Mouse (Mus musculus) heart, postnatal 14 days (tissue): ENCODE results near the gene Snrpa. TPM values are rescaled to one million over a fixed set of nuclear protein-coding genes. Genes with fewer than 3 reads are reported as not detected.
"Not testable (repeated sequence)": the region's sequence is repeated elsewhere in the genome, so short reads cannot be mapped to it uniquely, and the experiment has no call there.

ENCODE experiments used
- DNase-seq, 2 experiments: peaks; one replicate each; pipeline ENCODE4 v3.0.0; 2021 to 2022
- intact Hi-C: fragments of 180-260 bp; cut with DNase I; formaldehyde crosslinking; loops from one replicate; pipeline ENCODE4 v1.15.1; 2025
- long read RNA-seq, 2 experiments: library from polyadenylated mRNA; stranded (forward); transcript quantifications; one replicate each; pipeline ENCODE4 v2.0.0; 2021
- total RNA-seq, 2 experiments: library from RNA; stranded (reverse); gene quantifications; 2 replicates each; pipeline ENCODE4 v1.2.3; 2021

The Snrpa gene
- 10 to 100 TPM; 38.9 to 47.7 TPM for total RNA-seq
- long read RNA-seq, experiment 1, transcript Snrpa-202 (7 exons, 1,336 nt), result minor isoform, 30 of 108 reads
- long read RNA-seq, experiment 1, transcript Snrpa-206 (6 exons, 1,288 nt), result minor isoform, 9 of 108 reads
- long read RNA-seq, experiment 1, transcript Snrpa-201 (7 exons, 1,365 nt), result major isoform, 67 of 108 reads
- long read RNA-seq, experiment 1, partial matches to known transcripts, result 2 of 108 reads
- long read RNA-seq, experiment 1, other reads (novel, unspliced or antisense), result 0 of 108 reads
- long read RNA-seq, experiment 2, transcript Snrpa-202 (7 exons, 1,336 nt), result minor isoform, 17 of 57 reads
- long read RNA-seq, experiment 2, transcript Snrpa-201 (7 exons, 1,365 nt), result major isoform, 37 of 57 reads
- long read RNA-seq, experiment 2, partial matches to known transcripts, result 0 of 57 reads
- long read RNA-seq, experiment 2, other reads (novel, unspliced or antisense), result 1 of 57 reads

DNA sequence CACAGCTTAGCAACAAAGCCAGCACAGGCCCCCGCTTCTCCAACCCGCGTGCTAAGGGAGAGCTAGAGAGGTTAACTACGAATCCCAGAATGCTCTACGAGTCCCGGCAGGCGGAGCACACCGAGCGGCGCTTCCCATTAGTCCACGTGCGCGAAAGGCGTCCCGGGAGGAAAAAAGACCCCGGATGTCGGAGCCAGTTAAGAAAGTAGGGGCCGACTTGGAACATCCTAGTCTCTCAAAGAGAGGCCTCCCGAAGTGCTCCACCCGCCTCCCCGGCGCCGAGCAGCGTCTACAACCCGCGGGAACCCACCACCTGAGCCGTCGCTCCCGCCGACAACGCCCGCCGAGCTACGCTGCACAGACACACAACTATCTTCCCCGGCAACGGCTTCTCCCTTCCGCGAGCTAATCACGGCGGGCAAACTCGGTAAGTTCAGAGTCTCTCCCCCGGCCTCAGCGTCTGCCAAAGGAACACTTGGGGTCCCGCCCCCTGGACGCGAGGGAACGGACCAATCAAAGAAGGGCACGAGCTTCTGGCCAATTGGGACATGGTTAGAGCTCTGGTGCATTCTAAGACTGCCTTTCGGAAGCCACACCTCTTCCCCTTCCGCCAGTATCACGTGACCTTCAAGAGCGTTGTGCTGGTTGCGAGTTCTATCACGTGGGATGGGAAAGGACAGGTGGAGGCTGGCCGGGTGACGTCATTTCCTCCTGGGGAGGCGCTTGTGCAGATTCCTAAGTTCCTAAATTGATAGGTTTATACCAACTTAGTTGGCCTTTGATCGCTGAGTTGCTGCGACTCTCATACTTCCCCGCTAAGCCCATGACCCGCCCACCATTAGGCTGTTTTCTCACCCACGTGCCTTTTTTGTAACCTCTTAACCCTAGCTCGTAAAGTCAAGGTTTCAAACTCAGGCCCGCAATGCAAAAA lies at the start of gene Snrpa, which contains the start of gene BC024978:
TSS of gene Snrpa (minus strand) at position 591 of the 931 bp plus-strand sequence.
TSS of gene BC024978 (plus strand) at position 101 of the 931 bp plus-strand sequence.
- DNase-seq, result peak; percentile 92
- intact Hi-C loops, result loop anchor here (5.0 kb wide), 1 partner anchor 34 kb away; no protein-coding TSS in a partner anchor

DNA sequence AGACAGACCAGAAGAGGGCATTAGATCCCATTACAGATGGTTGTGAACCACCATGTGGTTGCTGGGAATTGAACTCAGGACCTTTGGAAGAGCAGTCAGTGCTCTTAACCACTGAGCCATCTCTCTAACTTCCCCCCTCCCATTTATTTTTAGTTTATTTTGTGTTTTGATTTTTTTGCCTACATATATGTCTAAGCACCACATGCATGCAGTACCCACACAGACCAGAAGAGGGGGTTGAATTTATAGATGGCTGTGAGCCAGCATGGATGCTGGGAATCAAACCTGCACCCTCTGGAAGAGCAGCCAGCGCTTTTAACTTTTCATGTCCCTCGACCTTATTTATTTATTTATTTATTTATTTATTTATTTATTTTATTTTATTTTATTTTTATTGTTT lies 48.0 kb upstream of the Snrpa start:
- intact Hi-C loops, result loop anchor here (5.0 kb wide), 1 partner anchor 33 kb away; no protein-coding TSS in a partner anchor
- DNase-seq, result not testable (repeated sequence)

DNA sequence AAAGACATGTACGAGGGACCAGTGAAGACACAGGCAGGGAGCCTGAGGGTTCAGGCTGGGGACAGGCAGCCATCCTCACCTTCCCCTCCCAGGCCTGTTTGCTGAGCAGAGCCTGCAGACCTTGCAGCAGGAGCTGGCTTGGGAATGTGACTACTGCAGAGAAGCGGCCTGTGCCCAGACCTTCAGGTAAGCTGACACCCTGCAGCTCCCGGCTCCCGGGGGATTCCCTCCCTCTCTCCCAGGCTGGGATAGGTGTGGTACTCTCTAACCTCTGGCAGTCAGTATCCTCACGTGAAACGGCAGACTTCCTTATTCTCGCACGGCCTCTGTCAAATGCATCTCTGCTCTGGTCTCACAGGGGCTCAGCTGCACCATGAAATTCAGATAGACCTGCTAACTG lies 47.1 kb upstream of the Snrpa start:
- intact Hi-C loops, result loop anchor here (5.0 kb wide), 1 partner anchor 34 kb away; no protein-coding TSS in a partner anchor
- no peak for DNase-seq

DNA sequence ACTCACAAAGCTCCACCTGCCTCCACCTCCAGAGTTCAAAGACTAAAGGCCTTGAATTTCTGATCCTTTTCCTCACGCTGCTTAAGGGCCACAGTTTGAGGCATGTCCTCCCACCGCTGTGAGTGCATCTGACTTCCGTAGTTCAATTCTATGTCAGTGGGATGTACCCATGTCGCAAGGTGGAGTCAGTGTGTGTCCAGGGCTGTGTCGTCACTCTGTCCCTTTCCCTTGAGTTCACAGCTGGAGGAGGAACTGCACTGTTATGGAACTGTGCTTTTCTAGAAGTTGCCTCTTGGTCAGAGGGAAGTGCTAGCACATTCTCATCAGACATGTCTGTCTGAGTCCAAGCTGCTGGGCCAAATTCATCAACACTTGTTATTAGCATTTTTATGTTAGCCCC lies 42.5 kb upstream of the Snrpa start:
- intact Hi-C loops, result no loop called here
- no peak for DNase-seq

DNA sequence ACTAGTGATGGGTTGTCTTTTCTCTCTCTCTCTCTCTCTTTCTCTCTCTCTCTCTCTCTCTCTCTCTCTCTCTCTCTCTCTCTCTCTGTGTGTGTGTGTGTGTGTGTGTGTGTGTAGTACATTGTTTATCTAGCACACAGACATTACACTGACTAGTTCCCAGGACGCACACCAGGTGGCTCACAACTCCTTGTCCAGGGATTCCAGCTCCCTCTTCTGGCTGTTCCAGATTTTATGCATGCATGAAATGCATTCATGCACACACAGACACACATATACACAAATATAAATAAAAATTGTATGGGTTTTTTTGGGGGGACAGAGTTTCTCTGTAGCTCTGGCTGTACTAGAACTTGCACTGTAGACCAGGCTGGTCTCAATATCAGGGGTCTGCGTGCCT lies 41.5 kb upstream of the Snrpa start:
- no peak for DNase-seq
- intact Hi-C loops, result no loop called here

GRCm38 (mm10) chr7:27235726-27236125 lies 39.7 kb upstream of the Snrpa start:
- intact Hi-C loops, result loop anchor here (2.0 kb wide), 1 partner anchor 23 kb away; the partner anchor contains the start of gene Numbl
- no peak for DNase-seq

GRCm38 (mm10) chr7:27233300-27233699 lies 37.2 kb upstream of the Snrpa start:
- DNase-seq, result no peak
- intact Hi-C loops, result loop anchor here (2.0 kb wide), 1 partner anchor 74 kb away; no protein-coding TSS in a partner anchor

GRCm38 (mm10) chr7:27232781-27233281 lies 36.8 kb upstream of the Snrpa start, which contains the start of gene Coq8b:
Coq8b (plus strand) TSS chr7:27233023.
- DNase-seq, result peak; percentile 92 to 94
- intact Hi-C loops, result loop anchor here (2.0 kb wide), 1 partner anchor 74 kb away; no protein-coding TSS in a partner anchor

GRCm38 (mm10) chr7:27231693-27232331 lies 35.7 kb upstream of the Snrpa start:
- peak; percentile 49 to 53 for DNase-seq
- intact Hi-C loops, result loop anchor here (2.0 kb wide), 1 partner anchor 73 kb away; no protein-coding TSS in a partner anchor

DNA sequence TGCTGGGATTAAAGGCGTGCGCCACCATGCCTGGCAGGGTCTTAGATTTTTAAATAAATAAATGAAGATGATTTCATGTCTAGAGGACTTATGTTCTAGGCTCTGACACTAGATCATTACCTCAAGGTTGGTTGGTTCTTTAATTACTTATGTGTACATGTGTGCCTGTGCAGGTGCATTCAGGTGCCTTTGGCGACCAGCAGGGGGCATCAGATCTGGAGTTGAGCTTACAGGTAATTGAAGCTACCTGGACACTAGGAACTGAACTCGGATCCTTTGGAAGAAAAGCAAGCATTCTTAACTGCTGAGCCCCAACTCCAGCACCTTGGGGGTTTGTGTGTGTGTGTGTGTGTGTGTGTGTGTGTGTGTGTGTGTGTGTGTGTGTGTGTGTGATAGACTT lies 34.7 kb upstream of the Snrpa start:
- intact Hi-C loops, result no loop called here
- no peak for DNase-seq

GRCm38 (mm10) chr7:27228865-27229264 lies 32.8 kb upstream of the Snrpa start:
- intact Hi-C loops, result no loop called here
- no peak for DNase-seq

GRCm38 (mm10) chr7:27228281-27228821 lies 32.3 kb upstream of the Snrpa start, which contains the start of gene Itpkc:
Itpkc (minus strand) TSS chr7:27228661.
- peak; percentile 88 to 91 for DNase-seq
- intact Hi-C loops, result no loop called here

GRCm38 (mm10) chr7:27227676-27228075 lies 31.6 kb upstream of the Snrpa start:
- intact Hi-C loops, result no loop called here
- DNase-seq, result peak in 1 of 2 experiments; percentile 17

DNA sequence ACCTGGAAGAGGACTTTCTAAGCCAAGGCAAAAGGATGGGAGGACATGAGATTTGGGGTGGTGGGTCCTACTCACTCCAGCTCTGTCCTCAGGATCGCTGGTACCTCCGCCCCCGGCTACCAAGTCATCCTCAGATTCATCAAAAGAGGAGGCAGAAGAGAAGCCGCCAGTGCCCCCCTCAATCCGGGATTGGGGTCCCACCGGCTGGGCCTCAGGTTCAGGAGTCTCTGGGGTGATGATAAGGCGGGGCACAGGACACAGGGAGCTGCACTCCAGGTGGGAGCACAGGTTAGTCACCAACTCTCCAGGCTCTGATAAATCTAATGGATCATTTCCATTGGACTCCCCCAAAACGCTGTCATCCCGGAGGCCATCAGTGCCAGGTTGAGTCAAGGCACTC lies 31.2 kb upstream of the Snrpa start:
- no peak for DNase-seq
- intact Hi-C loops, result no loop called here

GRCm38 (mm10) chr7:27224877-27225575 lies 29.0 kb upstream of the Snrpa start:
- peak; percentile 32 to 40 for DNase-seq

DNA sequence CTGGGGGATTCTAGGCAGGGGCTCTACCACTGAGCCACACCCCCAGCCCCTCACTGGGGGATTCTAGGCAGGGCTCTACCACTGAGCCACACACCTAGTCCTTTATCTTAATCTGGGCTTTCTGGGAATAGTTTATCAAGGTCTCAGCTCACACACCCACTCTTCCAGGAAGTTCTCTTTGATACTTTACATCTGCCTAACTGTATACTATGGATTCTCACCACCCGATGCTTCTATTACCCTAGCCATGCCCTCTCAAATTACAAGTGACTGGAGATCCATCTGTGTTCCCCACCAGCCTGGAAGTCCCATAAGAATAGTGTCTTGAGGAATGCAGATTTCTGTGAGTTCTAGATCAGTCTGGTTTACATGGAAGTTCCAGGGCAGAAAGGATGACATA lies 26.5 kb upstream of the Snrpa start:
- intact Hi-C loops, result no loop called here
- no peak for DNase-seq

More at GRCm38 (mm10) chr7:27224877-27225575, 29.0 kb upstream of the Snrpa start:
- intact Hi-C loops, result no loop called here

- DNase-seq, result no peak
- intact Hi-C loops, result no loop called here
These were observed 25.9 kb upstream of the Snrpa start for GRCm38 (mm10) chr7:27221939-27222338.

- intact Hi-C loops, result no loop called here
- DNase-seq, result no peak
These were observed 23.9 kb upstream of the Snrpa start for GRCm38 (mm10) chr7:27219937-27220336.

GRCm38 (mm10) chr7:27218586-27218985 lies 22.5 kb upstream of the Snrpa start:
- no peak for DNase-seq
- intact Hi-C loops, result no loop called here
